Mouse (Mus musculus): Measurements from ENCODE around the gene Cfap300. TPM values are rescaled to one million over a fixed set of nuclear protein-coding genes. Genes with fewer than 3 reads are reported as not detected.

Gene Cfap300
- polyA plus RNA-seq, 1 experiment from 2014 or later = 14.3 TPM

Other genes starting within 250 kb of the Cfap300 start
- 39.8 and 45.8 TPM in 2 replicates for gene Birc2, start 205.8 kb downstream of the Cfap300 start, polyA plus RNA-seq (2015; fragmentation: Nextera tagmentation; extraction: Ambion mirVana)
- 7.3 and 7.4 TPM in 2 replicates for gene Birc3, start 169.6 kb downstream of the Cfap300 start, polyA plus RNA-seq (2015; fragmentation: Nextera tagmentation; extraction: Ambion mirVana)
- 35.7 and 37.1 TPM in 2 replicates for gene Yap1, start 38.2 kb downstream of the Cfap300 start, polyA plus RNA-seq (2015; fragmentation: Nextera tagmentation; extraction: Ambion mirVana)
- 2.8 and 4.3 TPM in 2 replicates for gene Cep126, start 91.5 kb upstream of the Cfap300 start, polyA plus RNA-seq (2015; fragmentation: Nextera tagmentation; extraction: Ambion mirVana)